Mouse (Mus musculus): ENCODE measurements around the gene Snph.
"Not testable (repeated sequence)": the region's sequence is repeated elsewhere in the genome, so short reads cannot be mapped to it uniquely, and the experiment has no call there.

Gene Snph

DNA sequence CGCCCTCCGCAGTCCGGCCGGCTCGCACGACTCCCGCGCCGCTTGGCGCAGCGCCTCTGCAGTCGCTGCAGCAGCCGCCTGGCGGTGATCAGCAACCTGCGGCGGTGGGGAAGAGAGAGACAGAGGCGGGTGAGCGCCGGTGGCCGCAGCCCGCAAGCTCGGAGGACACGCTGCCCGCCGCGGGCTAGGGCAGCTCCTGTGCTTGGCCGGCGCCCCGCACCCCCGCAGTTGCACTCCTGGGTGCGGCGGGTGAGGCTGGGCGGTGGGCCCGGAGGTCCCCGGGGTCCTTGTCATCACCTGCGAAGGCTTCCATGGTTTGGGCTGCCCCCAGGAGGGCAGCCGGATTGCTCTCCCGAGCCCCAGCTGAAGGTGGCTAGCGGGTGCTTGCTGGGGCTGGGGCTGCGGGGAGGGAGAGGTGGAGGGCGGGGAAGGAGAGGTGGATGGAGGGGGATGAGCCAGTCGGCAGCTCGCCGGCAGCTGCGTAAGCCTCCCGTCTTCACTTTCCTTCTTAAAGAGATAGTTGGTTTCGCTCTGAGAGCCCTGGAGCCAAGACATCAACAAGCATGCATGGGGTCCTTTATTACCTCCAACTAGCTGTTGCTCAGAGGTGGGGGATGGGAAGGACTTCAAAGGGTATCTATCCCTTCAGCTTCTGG, at the start of gene Snph:
Snph (minus strand) TSS at position 435 of the 656 bp plus-strand sequence.
- DNase-seq: peak; percentile 87

DNA sequence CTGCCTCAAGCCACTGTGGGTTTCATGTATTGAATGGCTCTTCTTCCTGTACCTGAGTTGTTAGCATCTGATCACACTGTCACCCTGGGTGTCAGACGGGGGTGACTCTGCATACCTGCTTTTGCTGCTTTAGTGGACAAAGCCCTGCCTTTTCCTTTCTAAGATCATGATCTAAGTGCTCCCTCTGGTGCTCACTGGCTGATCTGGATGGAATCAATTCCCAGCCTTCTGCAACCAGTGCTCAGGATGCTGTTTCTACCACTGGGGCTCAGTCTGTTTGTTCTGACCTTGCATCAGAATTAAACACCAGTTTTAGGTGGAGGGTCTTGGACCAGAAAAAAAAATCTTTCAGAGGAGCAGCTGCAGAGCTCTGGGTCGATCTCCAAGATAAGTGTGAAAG, 43.8 kb upstream of the Snph start:
- DNase-seq: peak; percentile 20

DNA sequence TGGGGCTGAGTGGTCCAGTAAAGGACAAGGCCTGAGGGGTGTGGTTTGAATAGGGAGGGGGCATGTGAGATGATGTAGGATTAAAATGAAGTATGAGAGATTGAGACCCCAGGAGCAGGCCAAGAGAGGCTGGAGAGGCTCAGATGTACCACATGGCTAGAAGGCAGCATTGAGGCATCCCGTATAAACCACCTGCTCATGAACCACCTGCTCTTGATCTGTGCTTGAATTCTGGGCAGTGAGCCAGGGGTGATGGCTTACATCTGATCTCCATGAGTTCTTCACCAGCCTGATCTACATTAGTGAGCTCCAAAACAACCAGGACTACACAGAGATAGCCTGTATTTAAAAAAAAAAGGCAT, 38.6 kb upstream of the Snph start:
- no peak for DNase-seq

DNA sequence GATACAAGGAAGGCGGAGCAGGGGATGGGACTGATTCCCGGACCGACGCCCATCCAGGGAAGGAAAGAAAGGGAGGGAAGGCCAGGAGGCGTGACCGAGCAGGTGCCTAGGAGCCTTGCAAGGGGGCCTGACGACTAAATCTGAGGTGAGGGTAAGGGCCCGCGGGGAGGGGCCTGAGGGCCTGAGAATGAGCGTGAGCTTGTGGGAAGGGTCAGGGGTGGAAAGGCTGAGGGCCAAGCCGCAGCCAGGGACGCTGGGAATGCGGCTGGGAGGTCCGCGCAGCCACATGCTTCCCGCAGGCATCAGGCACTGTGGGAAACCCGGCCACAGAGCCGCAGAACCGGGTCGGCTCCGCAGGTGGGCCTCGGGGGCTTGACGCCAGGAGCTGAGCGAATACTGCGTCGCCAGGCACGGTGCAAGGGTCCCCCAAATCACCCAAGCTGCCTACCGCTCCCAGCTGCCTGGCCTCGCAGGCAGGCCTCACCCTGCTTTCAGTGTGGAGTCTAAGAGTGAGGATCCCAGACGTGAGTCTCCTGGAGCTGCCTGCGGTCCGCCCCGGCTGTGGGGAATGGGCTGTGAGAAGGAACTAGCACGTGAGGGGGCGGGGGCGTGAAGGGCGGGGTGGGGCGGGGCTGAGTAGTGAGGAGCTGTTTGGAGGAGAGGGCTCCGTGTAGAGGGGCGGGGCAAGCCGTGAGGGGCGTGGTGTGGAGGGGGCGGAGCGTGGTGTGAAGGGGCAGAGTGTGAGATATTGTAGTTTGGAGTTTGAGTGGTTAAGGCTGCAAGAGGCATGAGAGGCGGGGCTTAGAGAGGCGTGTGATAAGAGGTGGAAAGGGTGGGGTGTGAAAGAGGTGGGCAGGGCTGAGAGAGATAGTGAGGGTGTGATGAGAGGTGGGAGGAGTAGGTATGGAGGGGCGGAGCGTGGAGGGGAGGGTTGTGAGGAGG, 37.9 kb upstream of the Snph start:
- DNase-seq: peak; percentile 7

DNA sequence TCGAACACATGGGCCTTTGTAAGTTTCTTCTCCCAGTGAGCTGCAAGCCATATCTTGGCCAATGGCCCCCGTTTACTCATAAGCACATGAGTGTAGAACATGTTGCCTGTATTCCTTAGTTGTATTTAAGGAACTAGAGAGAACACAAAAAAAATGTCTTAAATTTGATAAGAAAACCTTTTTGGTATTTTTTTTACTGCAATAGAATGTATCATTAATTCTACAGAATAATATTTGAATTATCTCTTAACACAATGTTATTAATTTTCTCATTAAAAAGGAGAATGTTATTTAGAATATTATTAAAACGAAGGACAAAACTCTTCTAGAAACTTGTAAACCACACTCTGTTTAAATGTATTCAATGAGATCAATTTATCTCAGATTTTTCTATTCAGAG, 36.0 kb upstream of the Snph start, which contains the start of gene Rad21l:
Rad21l (minus strand) TSS at position 101 of the 400 bp plus-strand sequence.
- no peak for DNase-seq

DNA sequence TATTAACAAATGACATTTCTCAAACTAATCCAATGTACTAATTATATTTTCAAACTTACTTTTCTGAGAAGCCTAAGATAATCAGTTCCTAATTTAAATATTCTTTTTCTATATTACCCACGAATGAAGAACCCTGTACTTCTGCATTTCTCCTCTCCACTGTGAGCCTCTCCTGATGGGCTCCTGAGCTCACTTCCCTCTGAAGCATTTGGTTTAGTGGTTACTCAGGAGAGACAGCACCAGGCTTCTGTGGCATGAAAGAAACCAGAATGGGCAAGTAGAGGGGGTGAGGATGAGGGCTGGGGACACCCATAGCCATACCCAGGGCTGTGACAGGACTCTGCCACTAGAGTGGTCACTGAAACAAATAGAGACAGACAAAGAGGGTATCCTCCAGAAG, 19.7 kb upstream of the Snph start:
- no peak for DNase-seq

DNA sequence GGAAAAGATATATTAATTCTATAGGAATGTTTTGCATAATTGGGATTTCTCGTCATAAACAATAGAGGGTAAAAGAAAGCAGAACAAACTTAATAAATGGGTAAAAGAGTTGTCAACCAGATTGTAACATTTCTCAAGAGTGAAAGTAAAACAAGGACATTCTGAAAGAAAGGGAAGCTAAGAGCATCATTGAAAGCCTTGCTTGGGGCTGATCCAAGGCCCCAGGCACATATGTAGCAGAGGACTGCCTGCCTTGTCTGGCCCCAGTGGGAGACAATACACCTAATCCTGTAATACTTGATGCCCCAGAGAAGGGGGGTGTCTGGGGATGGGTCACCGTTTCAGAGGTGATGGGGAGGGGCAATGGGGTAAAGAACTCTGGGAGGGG, 3.6 kb upstream of the Snph start:
- no peak for DNase-seq

DNA sequence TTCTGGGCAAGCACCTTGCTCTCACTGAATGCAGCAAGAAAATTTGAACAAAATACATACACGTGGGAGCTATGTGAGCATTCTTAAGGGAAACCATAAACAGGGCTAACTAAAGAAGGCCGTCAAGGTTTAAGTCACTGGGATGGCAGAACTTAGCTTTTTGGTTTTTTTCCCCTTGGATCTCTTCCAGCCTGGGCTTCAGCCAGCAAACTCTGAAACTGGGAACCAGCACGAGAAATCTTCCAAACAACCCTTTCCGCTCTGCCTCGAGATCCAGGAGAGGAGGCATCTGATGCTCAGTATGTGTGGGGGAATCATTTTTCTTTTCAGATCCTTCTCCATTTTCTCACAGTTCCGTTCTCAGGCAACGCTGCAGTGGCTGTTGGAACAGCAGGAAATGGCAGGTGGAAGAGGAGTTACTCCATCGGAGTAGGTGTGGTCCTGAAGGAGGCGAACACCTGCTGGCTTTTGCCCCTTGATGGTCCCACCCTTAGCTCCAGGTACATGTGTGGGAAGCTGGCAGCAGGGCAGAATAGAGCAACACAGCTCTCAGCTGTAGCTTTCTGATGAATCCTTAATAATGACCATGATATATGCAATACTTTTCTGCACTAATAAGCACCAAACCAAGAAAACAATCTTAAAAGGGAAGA, 3.1 kb upstream of the Snph start:
- no peak for DNase-seq

DNA sequence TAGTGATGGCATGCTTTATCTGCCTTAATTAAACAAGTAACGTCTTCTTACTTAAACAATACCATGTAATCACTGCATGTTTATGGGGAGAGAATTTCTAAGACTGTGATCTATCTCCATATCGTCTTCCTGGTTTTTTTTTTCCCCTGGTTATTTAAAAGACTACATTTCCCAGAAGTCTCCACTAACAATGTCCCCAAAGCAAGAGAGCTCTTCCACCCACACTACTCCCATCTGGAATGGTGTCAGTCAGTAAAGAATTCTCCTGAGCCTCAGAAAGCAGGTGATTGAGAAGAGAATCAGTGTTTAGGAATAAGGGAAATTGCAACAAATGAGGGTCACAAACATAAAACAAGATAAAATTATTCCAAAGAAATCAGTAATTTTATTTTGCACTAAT, 2.5 kb upstream of the Snph start:
- DNase-seq: no peak

DNA sequence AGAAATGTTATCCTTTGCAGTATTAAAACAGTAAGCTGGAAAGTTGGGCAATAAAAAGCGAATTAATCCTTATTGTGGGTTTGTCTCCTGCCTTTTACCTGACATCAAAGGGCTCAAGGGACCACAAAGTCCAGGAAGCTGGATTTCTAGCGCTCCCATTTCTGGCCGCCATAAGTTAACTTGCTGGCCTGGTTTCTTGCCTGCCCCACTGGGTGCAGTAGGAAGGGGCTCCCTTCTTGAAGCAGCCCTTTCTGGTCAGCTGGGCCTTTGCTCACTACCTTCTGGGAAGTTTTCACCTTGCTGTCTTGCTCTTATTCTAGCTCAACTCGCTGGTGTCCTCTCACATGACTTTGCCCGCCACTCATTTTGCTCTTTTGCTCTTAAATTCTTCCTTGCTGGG, 589 bp upstream of the Snph start:
- DNase-seq: no peak

DNA sequence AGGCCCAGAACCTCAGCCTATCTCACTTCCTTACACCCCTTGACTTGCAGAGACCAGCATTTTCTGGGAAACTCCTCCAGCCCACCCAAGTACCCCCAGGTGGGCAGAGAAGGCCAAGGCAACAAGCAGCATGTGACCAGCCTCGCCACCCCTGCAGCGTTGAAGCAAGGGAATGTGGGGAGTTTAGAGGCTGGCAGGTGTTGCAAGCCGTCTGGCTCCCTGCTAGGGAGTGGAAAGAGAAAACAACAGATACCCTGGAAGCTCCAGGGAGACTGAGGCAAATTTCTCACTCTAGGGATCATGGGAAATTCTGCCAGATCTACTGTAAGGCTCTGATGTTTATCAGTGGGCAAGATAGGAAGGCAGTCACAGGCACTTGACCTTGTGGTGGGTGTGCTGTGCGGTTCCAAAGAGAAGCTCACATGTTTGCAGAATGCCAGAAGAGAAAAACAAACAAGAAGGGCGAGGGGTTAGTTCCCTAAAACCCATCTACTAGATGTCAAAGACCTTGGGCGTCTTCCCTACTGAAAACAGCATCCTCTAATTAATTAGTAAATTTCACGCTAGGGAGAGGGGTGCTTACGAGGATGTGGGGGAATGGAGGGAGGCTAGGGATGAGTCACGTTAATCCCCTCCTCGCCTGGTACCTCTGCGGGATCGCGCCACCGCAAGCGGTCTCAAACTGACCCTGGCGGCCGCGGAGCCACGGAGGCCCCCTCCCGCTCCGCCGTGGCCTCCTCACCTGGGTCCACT, 811 bp downstream of the Snph start:
- DNase-seq: no peak

DNA sequence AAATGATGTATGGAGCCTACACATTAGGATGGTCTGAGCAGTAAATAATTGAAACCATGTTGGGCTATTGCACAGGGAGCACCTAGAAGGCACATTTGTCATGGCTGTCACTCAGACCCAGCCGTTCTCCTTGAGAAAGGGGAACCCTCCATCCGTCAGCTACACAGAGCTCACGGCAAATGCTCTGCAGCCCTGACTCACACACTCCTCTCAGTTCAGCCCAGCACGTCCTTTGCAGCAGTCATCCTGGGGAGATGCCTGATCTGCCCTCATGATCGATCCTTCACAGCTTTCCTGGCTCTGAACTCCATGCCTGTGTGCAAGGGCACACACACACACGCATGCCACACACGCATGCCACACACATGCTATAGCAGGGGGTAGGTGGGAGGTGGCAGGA, 3.1 kb downstream of the Snph start:
- no peak for DNase-seq

DNA sequence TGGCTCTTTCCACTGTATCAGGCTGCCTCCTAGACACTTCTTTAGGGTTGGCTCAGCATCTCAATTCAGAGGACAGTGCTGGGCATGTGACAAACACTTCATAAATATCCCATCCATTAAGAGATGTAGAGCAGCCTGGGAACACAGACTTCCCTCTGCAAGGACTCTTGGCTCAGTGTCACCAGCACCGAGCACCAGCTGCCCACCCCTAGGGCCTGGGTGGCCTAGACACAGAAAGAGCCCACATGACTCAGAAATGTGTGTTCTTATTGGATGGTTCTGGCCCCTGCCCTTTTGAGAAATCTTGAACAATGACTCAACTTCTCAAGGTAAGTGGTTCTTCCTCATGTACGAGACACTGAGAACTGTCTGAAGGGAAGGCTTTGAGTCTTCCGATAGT, 4.4 kb downstream of the Snph start:
- DNase-seq: no peak

DNA sequence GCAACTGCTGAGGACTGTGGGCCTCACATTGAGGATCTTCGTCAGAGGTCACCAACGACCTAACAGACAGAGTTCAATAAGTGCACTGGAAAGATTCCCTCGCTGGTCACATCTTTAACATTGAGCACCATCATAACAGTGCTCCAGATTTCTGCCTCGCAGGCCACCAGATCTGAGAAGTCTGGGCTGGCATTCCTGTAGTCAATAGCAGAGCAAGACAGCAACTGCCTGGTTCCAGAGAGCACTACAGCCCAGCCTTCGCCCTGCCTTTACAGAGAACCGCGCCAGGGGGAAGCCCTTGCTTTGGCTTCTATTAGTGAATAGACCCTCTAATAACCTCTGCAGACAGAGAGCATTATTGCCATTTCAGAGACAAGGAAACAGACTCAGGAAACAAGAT, 6.1 kb downstream of the Snph start:
- DNase-seq: no peak

DNA sequence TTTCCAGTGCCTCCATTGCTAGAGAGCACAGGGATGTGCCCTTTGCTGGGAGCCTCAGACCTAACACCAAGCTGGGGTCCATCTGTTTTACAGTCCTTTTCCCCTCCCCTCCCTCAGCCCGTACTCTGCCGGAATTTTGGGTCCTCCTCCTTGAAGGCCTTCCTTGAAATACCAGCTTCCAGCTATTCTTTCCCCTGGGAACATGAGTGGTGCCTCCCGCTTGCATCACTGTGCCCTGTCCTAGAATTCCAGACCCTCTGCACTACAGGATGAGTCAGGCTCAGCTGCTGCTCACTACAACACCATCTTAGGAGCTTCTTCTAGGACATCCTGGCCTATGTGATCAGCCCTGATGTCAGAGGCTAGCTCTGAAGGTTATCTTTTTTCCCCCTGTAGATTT, 8.6 kb downstream of the Snph start:
- no peak for DNase-seq

DNA sequence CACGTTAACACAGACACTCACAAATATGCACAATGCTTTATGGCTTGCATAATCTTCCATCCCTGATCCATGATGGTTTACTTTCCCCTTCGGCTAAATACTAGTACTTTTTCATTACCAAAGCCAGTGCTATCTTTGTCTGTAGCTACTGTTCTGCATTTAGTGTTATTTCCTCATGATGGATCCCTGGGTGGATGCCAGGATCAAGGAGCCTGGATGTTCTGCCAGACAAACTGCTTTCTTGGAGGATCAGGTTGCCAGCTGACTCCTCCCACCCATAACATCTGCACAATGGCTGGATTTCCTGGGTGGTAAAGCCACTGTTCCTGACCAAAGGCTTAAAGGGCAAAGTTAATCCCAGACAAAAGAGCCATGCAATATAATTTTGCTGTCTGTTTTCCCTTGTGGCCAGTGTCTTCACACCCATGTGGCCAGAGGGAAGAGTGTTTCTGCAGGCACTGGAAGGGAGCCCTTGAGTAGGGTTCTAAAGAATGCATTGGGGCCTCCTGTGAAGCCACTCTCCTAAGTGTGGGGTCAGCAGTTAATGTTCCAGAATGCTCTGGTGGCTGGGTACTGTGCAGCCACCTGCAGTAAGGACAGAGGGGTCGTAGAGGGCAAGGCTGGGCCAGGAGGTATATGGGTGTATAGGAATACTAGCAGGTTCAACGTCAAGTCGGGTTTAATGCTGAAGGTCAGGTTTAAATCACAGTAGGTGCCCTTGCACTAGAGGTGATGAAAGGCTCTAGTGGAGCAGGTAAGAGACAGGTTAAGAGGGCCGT, 15.7 kb downstream of the Snph start:
- no peak for DNase-seq

DNA sequence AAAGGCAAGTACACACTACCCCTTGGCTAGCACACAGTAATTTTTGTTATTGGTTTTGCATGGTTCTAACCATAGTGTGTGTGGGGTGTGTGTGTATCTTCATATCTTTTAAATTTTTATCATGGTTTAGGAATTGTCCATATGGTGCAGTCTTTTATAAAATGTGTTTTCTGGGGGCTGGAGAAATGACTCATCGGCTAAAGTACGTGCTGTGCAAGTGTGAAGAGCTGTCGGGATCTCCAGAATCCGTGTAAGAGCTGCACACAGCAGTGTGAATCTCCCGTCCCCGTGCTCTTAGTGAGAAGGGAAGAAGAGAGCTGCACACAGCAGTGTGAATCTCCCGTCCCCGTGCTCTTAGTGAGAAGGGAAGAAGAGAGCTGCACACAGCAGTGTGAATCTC, 16.6 kb downstream of the Snph start:
- not testable (repeated sequence) for DNase-seq

DNA sequence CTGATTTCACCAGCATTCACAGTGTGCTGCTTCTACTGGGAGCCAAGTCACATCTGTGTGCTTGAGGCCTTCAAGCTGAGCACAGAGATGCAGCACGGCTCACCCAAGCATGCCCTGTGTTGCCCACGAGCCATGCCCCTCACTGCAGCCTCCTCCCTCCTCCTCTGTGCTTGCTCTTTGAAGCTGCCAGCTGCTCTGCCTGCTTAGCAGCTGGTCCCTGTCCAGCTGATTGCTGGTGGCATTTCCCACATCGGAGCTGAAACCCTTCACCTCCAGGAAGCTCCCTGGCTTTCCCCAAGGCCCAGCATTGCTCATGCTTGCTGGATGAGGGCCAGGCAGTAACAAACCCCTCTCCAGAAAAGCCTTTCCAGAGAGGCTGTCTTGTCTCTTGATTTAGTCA, 22.4 kb downstream of the Snph start:
- no peak for DNase-seq

DNA sequence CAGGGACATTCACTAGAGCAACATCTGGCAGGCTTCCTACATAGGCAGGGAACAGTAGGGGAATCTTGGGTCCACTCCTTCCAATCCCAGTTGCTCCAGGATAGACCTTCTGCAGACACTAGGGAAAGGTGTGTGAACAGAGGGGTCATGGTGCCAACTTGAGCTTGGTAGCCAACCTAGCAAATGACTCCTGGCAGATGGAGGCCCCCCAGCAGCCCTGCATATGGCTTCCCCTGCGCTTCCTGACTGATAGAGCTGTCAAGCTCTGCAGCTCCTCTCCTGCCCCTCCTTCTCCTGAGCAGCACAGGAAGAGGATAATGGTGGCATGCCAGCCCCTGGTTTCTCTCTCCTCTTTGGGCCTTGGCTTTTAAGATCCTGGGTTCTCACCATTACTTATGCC, 24.0 kb downstream of the Snph start:
- no peak for DNase-seq

DNA sequence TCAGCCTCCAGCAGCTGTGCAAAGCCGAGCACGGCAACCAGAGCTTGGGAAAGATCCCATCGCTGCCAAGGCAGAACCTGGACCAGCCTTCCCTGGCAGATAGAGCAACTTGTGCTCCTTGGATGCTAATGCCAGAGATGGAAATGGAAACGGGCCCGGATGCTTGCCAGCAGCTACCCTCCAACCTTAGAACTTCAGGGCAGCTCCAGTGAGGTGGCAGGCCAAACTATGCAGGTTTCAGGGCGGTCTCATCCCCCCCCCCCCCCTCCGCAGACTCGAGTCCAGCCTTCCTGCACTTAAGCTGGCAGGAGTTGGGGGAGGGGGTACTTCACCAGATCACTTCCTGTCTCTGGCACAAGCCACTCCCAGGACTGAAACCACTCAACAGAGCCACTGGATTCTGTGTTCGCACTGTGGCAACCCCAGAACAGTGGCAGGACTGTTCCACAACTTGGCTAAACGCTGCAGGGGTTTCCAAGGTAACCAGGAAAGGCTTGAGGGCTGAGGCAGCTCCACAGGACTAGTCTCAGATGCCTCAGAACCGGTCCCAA, 26.9 kb downstream of the Snph start:
- DNase-seq: peak; percentile 64

DNA sequence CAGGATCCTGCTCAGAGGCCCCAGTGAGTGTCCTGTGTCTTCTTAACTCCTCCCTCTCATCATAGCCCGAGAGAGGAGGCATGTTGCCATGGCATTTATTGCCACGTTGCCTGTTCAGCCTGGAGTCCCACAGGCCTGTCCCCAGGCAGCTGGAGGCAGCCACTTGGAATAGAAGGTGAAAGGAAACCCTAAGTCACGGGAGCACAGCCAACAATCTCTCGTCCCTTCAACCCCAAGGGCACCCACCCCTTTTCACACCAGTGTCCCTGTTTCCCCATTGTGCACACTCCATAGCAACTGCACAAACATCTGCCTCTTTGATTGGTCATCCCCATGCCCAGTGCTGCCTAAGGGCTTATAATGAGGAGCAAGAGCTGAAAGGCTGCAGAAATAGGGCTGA, 28.8 kb downstream of the Snph start:
- DNase-seq: peak; percentile 47

DNA sequence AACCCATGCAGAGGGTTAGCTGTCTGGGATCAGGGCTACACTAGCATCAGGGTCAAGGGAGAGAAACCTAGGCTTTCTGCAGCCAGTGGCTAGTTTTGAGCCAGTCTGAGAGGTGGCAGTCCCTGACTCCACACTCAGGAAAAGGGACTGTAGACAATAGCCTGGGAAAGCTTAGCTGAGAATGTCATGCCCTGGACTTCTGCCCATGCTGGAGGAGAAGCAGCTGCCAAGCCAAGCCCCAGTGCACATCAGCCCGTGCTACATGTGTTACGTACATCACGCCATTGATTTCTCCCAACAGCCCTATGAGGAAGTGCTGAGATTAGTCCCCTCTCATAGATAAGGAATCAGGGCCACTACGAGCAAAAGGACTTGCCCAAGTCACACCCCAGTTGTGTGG, 30.3 kb downstream of the Snph start:
- no peak for DNase-seq
